Mouse (Mus musculus) adrenal gland, adult 8-10 months (tissue): ENCODE measurements around the gene Ppip5k2. TPM values are rescaled to one million over a fixed set of nuclear protein-coding genes. Genes with fewer than 3 reads are reported as not detected.
"Not testable (repeated sequence)": the region's sequence is repeated elsewhere in the genome, so short reads cannot be mapped to it uniquely, and the experiment has no call there.

Experiments
- DNase-seq: peaks from one replicate; pipeline ENCODE4 v3.0.0; 2022
- total RNA-seq, 4 experiments: library from RNA; stranded (reverse); gene quantifications; 2 replicates each; pipeline ENCODE4 v1.2.4; 2022

Ppip5k2 gene
- total RNA-seq, result 10 to 100 TPM; 13.4 to 18.2 (median 16.7) TPM

DNA sequence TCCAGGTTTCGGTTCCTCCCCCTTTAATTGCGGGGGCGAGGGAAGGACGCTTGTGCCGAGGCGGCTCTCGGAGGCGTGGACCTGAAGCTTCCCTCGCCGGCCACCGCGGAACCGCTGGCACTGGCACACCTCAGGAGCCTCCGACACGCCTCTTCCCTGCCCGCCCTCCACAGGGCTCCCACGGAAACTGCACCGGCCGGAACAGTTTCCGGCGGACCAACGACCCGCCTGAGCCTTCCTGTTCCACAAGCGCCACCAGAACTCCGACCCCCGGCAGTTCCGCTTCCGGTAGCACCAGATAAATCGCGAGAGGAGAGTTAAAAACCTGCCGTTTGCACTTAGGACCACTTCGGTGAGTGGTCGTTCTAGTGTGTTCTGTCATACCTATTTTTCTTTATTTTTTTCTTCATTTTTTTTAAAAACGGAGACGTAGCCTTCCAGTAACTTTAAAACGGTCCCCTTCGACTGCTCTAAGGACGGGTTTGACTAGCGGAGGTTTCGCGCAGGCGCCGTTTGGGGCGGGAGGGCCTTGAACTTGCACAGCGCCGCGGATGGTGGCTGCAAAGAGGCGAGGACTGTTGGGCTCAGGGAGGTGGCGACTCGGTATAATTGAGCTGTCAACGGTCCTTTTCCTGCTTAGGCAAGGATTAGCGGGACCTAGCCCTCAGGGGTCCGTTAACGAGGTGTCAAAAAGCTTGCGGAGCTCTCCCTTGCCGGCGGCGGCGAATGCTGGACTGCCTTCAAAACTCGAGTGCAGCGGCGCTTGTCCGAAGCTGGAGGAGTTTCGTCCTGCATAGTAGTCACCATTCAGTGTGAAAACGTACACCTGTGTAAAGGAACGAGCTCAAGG, at the start of gene Ppip5k2, which contains the start of gene Gin1:
Gene Ppip5k2 (minus strand): TSS at position 508 of the 850 bp plus-strand sequence.
Gene Gin1 (plus strand): TSS at position 269 of the 850 bp plus-strand sequence.
- DNase-seq, result peak; percentile 92

DNA sequence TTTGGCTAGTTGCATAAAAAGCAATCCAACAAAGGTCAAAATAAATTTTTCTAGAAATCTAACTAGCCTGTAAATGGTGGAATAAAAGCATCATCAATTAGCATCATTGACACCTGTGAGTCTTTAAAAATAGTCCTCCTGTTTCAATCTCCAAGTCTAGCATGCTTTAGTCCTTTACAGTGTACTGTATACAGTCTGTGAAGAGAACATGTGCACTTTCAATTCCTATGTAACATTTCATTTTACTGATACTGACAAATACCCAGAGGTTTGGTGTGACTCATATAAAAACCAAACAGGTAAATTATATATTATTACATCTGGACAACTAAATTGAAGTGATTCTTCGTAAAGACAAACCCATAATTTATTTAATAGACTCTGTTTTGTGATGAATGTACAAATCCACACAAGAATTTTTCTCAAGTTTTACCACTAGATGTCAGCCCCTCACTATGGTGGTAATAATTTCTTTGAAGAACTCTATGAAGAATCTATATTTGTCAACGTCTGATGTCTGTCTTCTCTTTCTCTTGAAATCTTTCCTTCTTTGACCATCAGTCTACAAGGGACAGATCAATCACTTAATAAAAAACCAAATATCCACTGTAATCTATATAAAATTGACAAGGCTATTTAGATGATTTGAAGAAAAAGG, 39.2 kb upstream of the Ppip5k2 start:
- DNase-seq, result no peak

DNA sequence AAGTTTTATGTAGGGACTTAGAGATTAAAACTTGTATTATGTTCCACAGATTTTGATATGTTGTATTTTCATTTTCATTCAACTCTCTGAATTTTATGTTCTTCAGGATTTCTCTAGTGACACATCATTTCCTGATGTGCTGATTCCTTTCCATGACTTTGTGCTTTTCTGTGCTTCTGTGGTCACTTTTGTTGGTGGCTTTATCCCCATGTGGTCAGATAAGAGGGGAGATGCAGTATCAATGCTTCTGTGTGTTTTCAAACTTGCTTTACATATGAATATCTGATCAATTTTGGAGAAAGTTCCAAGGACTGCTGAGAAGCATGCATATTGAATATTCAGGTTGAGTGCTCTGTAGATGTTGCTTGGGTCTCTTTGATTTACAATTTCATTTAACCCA, 34.3 kb upstream of the Ppip5k2 start:
- no peak for DNase-seq

DNA sequence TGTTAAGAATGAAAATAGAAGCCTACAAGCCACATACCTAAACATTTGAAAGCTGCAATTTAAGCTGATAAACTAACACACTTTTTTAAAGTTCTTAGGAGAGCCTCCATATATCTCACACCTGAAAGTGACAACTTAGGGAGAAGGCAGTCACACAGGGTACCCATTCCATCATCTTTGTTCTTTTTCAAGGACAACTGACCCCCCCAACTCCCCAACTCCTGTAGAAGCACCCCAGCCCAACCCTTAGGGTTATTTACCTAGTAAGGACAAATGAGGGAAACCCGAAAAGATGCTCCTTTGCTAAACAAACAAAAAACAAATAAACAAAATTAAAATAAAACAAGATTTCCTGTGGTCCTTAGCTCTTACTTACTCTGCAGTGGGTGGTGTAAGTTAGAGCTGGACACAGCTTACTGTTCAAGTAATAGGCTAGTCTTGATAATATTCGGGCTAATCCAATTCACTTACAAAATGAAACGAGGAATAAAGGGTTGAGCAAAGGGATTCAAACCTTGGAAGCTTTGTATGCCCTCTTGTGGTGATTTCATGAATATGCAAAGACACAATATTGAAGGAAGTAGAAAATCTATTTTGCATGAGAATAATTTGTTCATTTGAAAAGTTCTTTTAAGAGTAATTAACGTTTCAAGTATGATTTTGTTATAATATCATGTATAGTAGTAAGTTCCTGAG, 32.1 kb upstream of the Ppip5k2 start:
- no peak for DNase-seq

DNA sequence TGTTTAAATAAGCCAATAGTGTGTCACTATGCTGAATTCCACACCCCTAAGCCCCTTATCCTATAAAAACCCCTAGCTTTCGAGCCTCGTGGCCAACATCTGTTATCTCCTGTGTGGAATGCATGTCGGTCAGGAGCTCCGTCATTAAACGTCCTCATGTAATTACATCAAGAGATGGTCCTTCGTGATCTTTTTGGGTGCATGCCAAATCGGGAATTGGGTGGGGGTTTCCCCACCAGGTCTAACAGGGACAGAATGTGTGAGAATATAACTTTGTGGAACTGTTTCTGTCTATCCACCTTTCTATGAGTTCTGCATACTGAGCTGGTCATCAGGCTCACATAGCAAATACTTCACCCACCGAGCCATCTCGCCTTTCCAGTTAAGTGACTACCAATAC, 25.7 kb upstream of the Ppip5k2 start:
- DNase-seq, result no peak

DNA sequence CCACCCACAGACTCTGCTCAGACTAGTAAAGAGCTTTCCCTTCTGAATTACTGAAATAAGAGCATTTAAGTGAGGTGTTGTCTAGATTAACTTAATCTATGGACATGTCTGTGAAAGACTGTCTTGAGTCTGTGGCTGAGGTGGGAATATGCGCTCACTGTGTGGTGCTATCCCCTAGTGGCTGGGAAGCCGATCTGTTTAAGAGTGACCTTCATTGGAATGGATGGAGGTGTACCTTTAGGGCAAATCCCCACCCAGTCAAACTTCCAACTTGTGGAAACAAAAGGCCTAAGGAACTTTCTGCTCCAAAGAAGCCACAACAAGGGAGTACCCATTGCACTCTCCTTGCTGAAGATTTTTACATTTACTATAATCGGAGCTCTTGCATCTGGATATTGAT, 23.9 kb upstream of the Ppip5k2 start:
- no peak for DNase-seq

DNA sequence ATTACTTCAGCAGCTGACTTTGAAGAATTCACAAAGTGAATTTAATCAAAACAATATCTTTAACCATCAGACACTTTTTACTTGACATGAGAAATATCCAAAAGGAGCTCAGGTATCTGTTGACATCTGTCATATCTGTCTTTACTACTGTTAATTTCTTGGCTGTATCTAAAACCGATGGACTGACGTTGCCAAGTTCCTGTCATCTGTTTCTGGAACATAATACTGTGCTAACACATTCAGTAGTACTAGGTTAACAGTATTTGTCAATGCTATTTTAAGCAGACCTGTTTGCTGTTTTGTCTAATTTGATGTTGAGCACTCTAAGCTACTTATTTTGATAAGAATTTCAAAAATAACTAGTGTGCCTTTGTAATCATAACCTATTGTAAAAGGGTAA, 18.3 kb upstream of the Ppip5k2 start:
- no peak for DNase-seq

DNA sequence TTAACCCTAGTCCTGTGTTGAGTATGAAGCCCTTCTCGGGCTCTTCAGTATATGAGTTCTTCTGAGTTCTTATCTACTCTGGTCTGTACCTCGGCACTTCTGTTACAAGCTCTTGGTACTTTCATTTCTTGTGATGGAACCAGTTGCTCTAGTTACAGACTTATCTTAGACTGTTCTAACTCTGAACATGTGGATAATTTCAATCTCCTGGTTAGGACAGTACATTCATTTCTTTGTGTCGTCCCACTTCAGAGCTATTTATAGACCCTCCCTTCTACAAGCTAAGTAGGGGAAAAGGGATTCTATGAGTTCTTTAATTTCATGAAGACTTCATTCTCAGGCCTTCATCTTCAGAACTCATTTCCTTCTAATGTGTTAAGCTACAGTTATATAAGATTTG, 17.5 kb upstream of the Ppip5k2 start:
- no peak for DNase-seq

DNA sequence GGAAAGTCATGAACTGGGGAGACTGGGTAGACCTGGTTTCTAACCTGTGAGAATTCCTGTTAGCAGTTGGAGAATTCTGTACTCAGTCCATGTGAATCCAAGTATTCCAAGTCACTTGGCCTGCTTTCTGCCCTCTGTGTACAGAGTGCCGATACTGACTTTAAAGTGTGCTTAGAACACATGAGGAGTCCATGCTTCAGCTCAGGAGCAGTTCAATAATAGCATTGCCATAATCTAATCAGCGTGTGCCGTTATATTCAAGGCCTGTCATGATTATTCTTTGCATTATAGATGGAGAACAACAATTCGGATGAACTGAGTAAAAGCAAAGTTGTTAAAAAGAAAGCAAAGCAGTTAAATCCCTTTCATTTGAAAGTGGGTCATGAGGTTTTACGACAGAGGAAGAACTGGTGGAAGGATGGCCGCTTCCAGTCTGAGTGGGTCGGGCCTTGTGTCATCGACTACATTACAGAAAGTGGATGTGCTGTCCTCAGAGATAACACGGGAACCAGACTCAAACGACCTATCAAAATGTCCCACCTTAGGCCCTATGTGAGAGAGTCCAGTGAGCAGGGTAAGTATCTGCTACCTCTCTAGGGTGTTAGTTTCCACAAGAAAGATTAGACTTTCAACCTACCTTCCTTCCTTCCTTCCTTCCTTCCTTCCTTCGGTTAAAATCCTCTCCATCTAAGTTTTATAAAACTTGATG, 15.6 kb upstream of the Ppip5k2 start:
- DNase-seq, result no peak

DNA sequence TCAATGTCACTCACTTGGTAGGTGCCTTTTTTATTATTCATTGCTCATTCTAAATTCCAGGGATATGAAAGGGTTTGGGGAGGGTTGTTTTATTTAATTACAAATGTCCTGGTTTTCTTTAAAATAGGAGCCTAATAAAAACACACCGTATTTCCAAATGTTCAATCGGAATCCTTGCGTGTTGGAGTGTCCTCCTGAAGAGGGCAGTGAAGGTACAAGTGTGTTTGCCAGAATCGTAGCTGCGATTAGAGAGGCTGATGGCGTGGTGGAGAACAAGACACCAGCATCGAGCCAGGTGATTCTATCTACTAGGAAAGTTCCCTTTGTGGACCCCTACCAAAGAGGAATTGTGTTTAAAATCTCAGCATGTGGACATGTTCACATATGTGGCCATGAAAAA, 14.7 kb upstream of the Ppip5k2 start:
- no peak for DNase-seq

DNA sequence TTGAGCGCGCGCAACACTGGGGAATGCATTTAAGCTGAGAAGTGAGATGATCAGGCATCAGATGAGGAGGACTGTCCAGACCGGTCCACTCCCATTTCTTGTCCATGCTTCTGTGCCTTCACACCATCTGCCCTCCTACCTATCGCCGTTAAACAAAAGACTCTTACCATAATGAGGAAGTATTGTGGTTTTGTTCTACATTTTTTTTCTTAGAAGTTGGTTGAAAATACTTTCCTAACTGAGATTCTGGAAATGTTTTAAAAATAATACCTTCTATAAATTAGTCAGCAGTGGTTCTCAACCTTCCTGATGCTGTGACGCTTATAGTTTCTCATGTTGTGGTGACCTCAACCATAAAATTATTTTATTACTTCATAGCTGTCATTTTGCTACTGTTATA, 11.5 kb upstream of the Ppip5k2 start:
- no peak for DNase-seq

DNA sequence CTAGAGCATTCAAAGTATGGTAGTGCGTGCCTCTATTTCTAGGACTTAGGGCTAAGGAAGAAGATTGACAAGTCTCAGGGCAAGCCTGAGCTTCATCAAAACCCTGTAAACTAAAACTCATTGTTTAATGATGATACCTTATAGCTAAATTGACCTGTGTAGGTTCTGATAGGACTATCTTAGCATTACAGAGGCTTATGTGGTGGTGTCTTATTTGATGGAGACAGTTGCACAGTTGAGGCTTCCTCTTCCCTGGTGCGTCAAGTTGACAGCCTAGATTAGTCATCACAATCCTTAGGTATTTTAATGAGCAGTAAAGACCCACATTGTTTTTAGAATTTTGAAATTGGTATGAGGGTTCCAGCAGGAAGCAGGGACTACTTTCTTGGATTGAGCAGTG, 3.8 kb upstream of the Ppip5k2 start:
- no peak for DNase-seq

DNA sequence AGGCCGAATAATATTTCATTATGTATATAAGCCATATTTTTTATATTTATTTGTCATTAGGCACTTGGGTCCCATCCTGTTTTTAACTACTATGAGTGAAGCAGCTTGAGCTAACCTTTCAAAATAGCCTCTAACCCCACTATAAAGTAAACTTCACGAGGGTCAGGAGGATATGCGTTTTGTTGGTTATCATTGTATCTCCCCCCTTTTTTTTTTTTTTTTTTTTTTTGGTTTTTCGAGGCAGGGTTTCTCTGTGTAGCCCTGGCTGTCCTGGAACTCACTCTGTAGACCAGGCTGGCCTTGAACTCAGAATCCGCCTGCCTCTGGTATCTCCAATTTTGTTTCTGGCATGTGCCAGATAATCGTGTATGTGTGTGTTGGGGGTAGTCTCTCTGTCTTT, 3.2 kb upstream of the Ppip5k2 start:
- DNase-seq, result no peak

DNA sequence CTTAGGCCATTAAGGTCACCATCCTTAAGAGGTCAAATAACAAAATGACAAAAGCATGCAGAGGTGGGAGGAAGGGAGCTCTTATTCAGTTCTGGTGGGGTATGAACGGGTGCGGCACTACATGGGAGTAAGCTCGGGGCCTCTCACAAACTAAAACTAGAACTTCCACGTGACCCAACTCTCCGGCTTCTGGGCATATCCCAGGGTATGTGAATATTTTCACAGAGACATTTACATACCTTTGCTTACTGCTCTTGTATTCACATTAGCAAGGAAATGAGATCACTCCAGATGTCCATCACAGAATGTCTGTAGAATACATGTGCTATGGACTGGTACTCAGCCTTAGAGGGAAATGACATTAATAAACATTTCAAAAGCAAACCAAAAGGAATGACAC, 1.5 kb upstream of the Ppip5k2 start:
- DNase-seq, result no peak

DNA sequence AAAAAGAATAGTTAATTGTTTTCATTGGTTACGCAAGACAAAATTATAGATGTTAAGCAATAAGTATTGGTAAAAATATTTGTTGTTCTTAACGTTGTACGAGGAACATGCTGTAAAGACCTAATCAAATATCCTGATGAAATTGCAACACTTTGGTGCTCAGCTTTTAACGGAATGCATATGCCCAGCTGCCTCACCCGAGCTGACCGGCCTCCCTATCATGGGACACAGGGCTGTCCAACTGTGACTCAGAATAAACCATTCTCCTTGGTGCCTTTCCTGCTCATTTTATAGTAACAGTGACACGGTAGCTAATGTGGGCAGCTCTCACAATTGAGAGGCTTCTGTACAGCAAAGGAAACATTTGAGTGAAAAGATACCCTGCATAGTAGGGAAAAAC, 907 bp upstream of the Ppip5k2 start:
- DNase-seq, result no peak

DNA sequence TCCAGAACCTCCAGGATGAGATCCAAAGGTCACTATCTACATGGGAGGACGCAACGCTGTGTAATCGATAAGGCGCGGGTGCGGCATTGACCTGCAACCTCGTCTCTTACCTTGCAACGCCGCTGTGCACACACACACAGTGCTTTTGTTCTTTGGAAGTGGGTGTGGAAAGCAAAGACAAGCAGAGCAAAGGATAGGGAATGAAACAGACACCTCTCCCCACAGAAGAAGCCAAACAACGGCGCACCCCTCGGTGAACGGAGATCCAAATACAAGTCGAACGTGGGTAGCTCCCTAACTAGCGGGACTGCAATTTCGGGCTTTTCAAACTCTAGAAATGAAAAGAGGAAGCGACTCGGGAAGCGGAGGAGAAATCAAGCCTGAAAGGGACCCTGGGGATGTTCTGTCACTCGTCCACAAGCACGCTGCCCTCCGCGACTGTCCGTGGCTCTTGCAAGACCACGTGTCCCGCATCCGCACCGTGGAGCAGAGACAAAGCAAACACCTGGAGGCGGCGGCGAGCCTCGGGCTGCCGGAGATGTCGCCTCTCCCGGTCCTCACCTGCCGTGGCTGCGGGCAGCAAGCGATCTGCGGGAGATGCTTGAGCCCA, 812 bp downstream of the Ppip5k2 start:
- DNase-seq, result peak; percentile 13

DNA sequence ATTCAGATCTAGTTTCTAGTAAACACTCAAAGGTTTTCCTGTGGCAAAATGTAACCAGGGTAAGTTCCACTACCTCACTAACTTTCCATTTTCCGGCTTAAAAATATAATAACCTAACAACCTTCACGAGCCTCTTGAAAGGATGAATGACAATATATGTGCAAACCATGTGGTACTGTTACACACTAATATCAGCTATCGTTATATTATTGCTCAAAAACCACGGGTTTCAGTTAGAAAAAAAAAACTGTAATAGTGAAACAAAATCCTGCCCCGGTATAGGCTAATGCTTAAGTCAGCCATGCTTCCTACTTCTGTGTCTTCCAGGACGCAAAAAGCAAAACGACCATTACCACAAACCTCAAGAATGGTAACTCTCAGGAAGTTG, 1.3 kb downstream of the Ppip5k2 start:
- no peak for DNase-seq

DNA sequence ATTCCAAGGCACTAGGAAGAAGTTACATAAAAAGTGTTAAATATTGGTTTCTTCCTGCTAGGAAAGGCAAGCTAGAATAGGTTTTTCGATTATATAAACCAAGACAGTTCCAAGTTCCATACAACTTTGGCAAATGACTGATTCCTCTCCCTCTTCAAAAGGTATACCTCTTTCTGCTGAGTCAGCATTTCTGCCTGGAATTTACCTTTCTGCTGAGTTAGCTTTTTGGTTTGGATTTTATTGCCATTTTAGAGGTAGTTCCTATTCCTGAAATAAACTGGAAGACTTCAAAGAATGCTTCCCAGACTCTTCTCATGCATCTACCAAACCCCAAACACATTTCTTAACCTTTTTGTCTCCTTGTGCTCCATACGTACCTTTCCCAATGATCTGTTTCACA, 2.1 kb downstream of the Ppip5k2 start:
- no peak for DNase-seq

DNA sequence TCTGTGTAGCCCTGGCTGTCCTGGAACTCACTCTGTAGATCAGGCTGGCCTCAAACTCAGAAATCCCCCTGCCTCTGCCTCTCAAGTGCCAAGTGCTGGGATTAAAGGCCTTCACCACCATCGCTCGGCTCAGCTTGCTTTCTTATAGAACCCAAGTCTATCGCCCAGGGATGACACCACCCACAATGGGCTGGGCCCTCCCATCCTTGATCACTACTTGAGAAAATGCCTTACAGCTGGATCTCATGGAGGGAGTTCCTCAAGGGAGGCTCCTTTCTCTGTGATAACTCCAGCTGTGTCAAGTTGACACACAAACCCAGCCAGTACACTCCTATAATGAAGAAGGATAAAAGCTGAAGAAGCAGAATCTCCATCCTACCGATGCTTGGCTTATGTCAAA, 4.5 kb downstream of the Ppip5k2 start:
- not testable (repeated sequence) for DNase-seq

DNA sequence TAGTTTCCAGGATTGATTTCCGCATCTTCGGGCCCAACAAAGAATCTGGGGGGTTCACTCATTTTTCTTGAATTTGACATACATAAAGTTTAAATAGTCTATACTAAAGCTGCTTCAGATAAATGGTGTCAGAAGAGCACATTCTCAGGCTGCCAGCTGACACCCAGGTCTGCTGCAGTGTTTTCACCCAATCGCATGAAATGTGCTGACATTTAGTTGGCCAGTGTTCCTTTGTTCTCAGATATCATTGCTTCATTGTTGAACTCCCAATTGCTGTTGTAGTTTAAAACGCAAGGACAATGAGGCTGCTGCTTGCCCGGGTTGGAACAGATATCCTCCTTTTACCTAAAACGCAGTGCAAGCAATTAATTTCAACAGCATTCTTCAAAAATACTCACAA, 8.7 kb downstream of the Ppip5k2 start:
- DNase-seq, result no peak

DNA sequence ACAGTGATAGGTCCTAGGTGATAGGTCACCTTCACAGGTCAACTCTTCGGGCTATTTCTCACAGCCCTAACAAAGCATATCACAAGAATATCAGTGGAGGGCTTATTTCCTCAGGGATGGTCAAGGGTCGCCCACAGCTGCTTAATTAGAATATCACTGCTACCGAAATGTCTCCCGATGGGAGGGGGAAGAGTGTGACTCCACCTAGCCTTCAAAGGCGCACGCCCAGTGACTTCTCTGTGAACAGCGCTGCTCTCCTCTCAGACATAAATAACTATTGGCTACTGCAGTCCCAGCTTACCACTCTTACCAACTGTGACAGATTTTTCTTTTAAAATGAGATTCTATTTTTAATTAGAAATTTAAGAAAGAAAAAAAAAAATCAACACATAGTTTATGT, 9.6 kb downstream of the Ppip5k2 start:
- DNase-seq, result no peak

DNA sequence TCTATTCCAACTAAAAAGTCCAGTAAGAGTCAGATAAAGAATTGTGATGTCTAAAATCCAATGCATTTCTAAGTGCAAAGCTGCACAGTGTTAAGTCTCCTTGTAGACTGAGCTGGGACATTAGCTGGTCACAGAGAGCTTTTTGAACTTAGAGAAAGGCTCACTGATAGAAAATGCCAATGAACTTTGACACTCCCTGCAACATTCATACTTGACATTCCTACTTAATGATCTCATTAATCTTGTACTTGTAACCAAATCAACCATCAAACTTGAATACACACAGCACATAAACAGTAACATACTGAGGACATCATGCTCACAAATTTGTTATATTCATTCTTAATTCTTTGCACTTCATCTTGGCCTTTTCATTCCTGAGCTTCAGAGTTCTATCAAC, 10.4 kb downstream of the Ppip5k2 start:
- DNase-seq, result no peak
